Mouse (Mus musculus) hindbrain, embryonic 16.5 days (tissue): ENCODE measurements around the gene Spns3. TPM values are rescaled to one million over a fixed set of nuclear protein-coding genes. Genes with fewer than 3 reads are reported as not detected.

Experiments used
- ATAC-seq: fragments of 200-750 bp; cut with Nextera tagmentation; 2 replicates; pipeline ENCODE4 v1.8.0; 2017; ENCODE audit warnings: moderate TSS enrichment, moderate library complexity
- H3K27ac ChIP-seq: fragments of 300-500 bp; sonication (generic); 2 replicates; pipeline ENCODE4 v1.5.1; 2014; ENCODE audit warnings: low read depth, mild to moderate bottlenecking, control low read depth, low read length, moderate library complexity
- H3K27me3 ChIP-seq: fragments of 300-500 bp; sonication (generic); replicated peaks from 2 replicates; pipeline ENCODE4 v1.6.1; 2014; ENCODE audit warnings: low read length; ENCODE audit not compliant: control insufficient read depth, insufficient read depth
- H3K36me3 ChIP-seq: fragments of 300-500 bp; sonication (generic); 2 replicates; pipeline ENCODE4 v1.6.1; 2014; ENCODE audit warnings: mild to moderate bottlenecking, low read length, moderate library complexity, mixed read lengths; ENCODE audit not compliant: control insufficient read depth, insufficient read depth
- H3K4me1 ChIP-seq: fragments of 300-500 bp; sonication (generic); 2 replicates; pipeline ENCODE4 v1.6.1; 2014; ENCODE audit warnings: low read depth, low read length; ENCODE audit not compliant: control insufficient read depth, insufficient read depth
- H3K4me2 ChIP-seq: fragments of 300-500 bp; sonication (generic); 2 replicates; pipeline ENCODE4 v1.6.1; 2014; ENCODE audit warnings: mild to moderate bottlenecking, low read length, control low read depth, moderate library complexity
- H3K4me3 ChIP-seq: fragments of 300-500 bp; sonication (generic); 2 replicates; pipeline ENCODE4 v1.5.1; 2014; ENCODE audit warnings: mild to moderate bottlenecking, low read length, control low read depth, moderate library complexity
- H3K9ac ChIP-seq: fragments of 300-500 bp; sonication (generic); 2 replicates; pipeline ENCODE4 v1.6.1; 2014; ENCODE audit warnings: low read depth, mild to moderate bottlenecking, control low read depth, low read length, moderate library complexity
- H3K9me3 ChIP-seq: fragments of 300-500 bp; sonication (generic); 2 replicates; pipeline ENCODE4 v1.6.1; 2014; ENCODE audit warnings: mild to moderate bottlenecking, low read length, moderate library complexity; ENCODE audit not compliant: control insufficient read depth
- WGBS: fragments of 180-500 bp; shearing (Covaris S2); extraction: QIAGEN DNeasy Blood & Tissue Kit; methylation state at CpG from one replicate; pipeline ENCODE4 v1.1.7; 2014; 5-methylcytosine and 5-hydroxymethylcytosine counted together
- polyA plus RNA-seq: library from polyadenylated mRNA; unstranded; fragments of >200 nt; fragmentation: Nextera tagmentation; extraction: Ambion mirVana; gene quantifications from 2 replicates; pipeline ENCODE4 v1.2.1, GENCODE M21; 2015

Spns3 gene
- polyA plus RNA-seq, 1 experiment from 2014 or later: not detected

GRCm38 (mm10) chr11:72541928-72542327, 8.4 kb downstream of the Spns3 start:
- 60% methylated on average over 10 of the region's 10 CpGs for WGBS
- Histone ChIP-seq H3K9ac (no peak overlapping the region), H3K27ac (no peak overlapping the region)

GRCm38 (mm10) chr11:72540437-72540836, 9.9 kb downstream of the Spns3 start:
- Histone ChIP-seq H3K9me3 (no peaks in the 10 kb centered on the region), H3K9ac (no peak overlapping the region), H3K4me1 (no peaks in the 10 kb centered on the region), H3K4me2 (no peak overlapping the region), H3K27ac (no peak overlapping the region), H3K27me3 (no peaks in the 10 kb centered on the region), H3K4me3 (no peak overlapping the region), H3K36me3 (no peaks in the 10 kb centered on the region)
- WGBS: 65% methylated on average over 6 of the region's 6 CpGs
- no peak for ATAC-seq

More at GRCm38 (mm10) chr11:72541928-72542327, 8.4 kb downstream of the Spns3 start:
- no peaks in the 10 kb centered on the region for H3K27me3 ChIP-seq
- no peaks in the 10 kb centered on the region for H3K4me1 ChIP-seq
- no peak overlapping the region for H3K4me2 ChIP-seq
- no peaks in the 10 kb centered on the region for H3K9me3 ChIP-seq
- no peak overlapping the region for H3K4me3 ChIP-seq
- H3K36me3 ChIP-seq: no peaks in the 10 kb centered on the region
- ATAC-seq: no peak

- H3K4me1 ChIP-seq: no peaks in the 10 kb centered on the region
- no peaks in the 10 kb centered on the region for H3K9me3 ChIP-seq
- ATAC-seq: no peak
- no peak overlapping the region for H3K4me3 ChIP-seq
- H3K27ac ChIP-seq: no peak overlapping the region
- H3K9ac ChIP-seq: no peak overlapping the region
- no peak overlapping the region for H3K4me2 ChIP-seq
- WGBS: 94% methylated on average over 7 of the region's 7 CpGs
- no peaks in the 10 kb centered on the region for H3K36me3 ChIP-seq
- no peaks in the 10 kb centered on the region for H3K27me3 ChIP-seq
These were observed 11.5 kb downstream of the Spns3 start for GRCm38 (mm10) chr11:72538811-72539210.

- H3K4me3 ChIP-seq: no peak overlapping the region
- H3K9me3 ChIP-seq: no peaks in the 10 kb centered on the region
- H3K4me1 ChIP-seq: no peaks in the 10 kb centered on the region
- no peak overlapping the region for H3K4me2 ChIP-seq
- H3K9ac ChIP-seq: no peak overlapping the region
- H3K27ac ChIP-seq: no peak overlapping the region
- WGBS: 65% methylated on average over 8 of the region's 8 CpGs
- H3K36me3 ChIP-seq: no peaks in the 10 kb centered on the region
- H3K27me3 ChIP-seq: no peaks in the 10 kb centered on the region
- ATAC-seq: no peak
These were observed 12.1 kb downstream of the Spns3 start for GRCm38 (mm10) chr11:72538037-72538755.

- no peak overlapping the region for H3K4me3 ChIP-seq
- no peak overlapping the region for H3K9ac ChIP-seq
- H3K27ac ChIP-seq: no peak overlapping the region
- ATAC-seq: no peak
- no peaks in the 10 kb centered on the region for H3K27me3 ChIP-seq
- H3K4me2 ChIP-seq: no peak overlapping the region
- no peaks in the 10 kb centered on the region for H3K4me1 ChIP-seq
- WGBS: 92% methylated on average over 2 of the region's 2 CpGs
- H3K9me3 ChIP-seq: no peaks in the 10 kb centered on the region
- H3K36me3 ChIP-seq: no peaks in the 10 kb centered on the region
These were observed 12.8 kb downstream of the Spns3 start for GRCm38 (mm10) chr11:72537503-72537902.

GRCm38 (mm10) chr11:72535519-72535918, 14.8 kb downstream of the Spns3 start:
- 85% methylated on average over 3 of the region's 3 CpGs for WGBS
- Histone ChIP-seq H3K4me2 (no peak overlapping the region), H3K4me1 (no peaks in the 10 kb centered on the region), H3K9ac (no peak overlapping the region), H3K9me3 (no peaks in the 10 kb centered on the region), H3K27ac (no peak overlapping the region), H3K27me3 (no peaks in the 10 kb centered on the region), H3K4me3 (no peak overlapping the region), H3K36me3 (no peaks in the 10 kb centered on the region)
- no peak for ATAC-seq

- Histone ChIP-seq H3K9me3 (no peaks in the 10 kb centered on the region), H3K27ac (no peak overlapping the region), H3K36me3 (no peaks in the 10 kb centered on the region), H3K4me2 (no peak overlapping the region), H3K9ac (no peak overlapping the region), H3K4me3 (no peak overlapping the region), H3K4me1 (no peaks in the 10 kb centered on the region), H3K27me3 (no peaks in the 10 kb centered on the region)
- ATAC-seq: no peak
- WGBS: 87% methylated on average over 3 of the region's 3 CpGs
These were observed 17.4 kb downstream of the Spns3 start for GRCm38 (mm10) chr11:72532890-72533289.

- H3K36me3 ChIP-seq: no peaks in the 10 kb centered on the region
- WGBS: 78% methylated on average over 1 of the region's 1 CpGs
- H3K4me2 ChIP-seq: no peak overlapping the region
- H3K4me3 ChIP-seq: no peak overlapping the region
- H3K4me1 ChIP-seq: no peaks in the 10 kb centered on the region
- H3K9me3 ChIP-seq: no peaks in the 10 kb centered on the region
- no peak overlapping the region for H3K9ac ChIP-seq
- H3K27ac ChIP-seq: no peak overlapping the region
- H3K27me3 ChIP-seq: no peaks in the 10 kb centered on the region
- ATAC-seq: no peak
These were observed 18.7 kb downstream of the Spns3 start for GRCm38 (mm10) chr11:72531632-72532031.

GRCm38 (mm10) chr11:72531144-72531543, 19.2 kb downstream of the Spns3 start:
- H3K9ac ChIP-seq: no peak overlapping the region
- no peak overlapping the region for H3K4me2 ChIP-seq
- no peak for ATAC-seq
- no peaks in the 10 kb centered on the region for H3K9me3 ChIP-seq
- 83% methylated on average over 5 of the region's 5 CpGs for WGBS
- no peaks in the 10 kb centered on the region for H3K36me3 ChIP-seq
- H3K4me1 ChIP-seq: no peaks in the 10 kb centered on the region
- H3K4me3 ChIP-seq: no peak overlapping the region
- H3K27me3 ChIP-seq: no peaks in the 10 kb centered on the region
- H3K27ac ChIP-seq: no peak overlapping the region
